Mouse (Mus musculus) CH12.LX (cell line): ENCODE data around the gene Ptpn6.

ENCODE experiments used
- HCFC1 ChIP-seq: IDR thresholded peaks from 2 replicates; pipeline ENCODE4 v1.6.1; 2012; ENCODE audit warnings: low read depth, mild to moderate bottlenecking, inconsistent platforms, low read length, improper control_type of control experiment
- RAD21 ChIP-seq: IDR thresholded peaks from 2 replicates; pipeline ENCODE4 v1.6.1; 2011; ENCODE audit warnings: low read depth, mild to moderate bottlenecking, low read length, improper control_type of control experiment, moderate library complexity
- USF1 ChIP-seq: IDR thresholded peaks from 2 replicates; pipeline ENCODE4 v1.6.1; 2014; ENCODE audit warnings: low read depth, mild to moderate bottlenecking, inconsistent platforms, low read length, improper control_type of control experiment

GRCm38 (mm10) chr6:124678769-124679168, 59.7 kb downstream of the Ptpn6 start:
- TF ChIP-seq RAD21: no peak
- no peak for TF ChIP-seq USF1
- TF ChIP-seq HCFC1: no peak
